Comparison of ENCODE assay signal across 16 mouse cellular contexts in the genomic region with DNA sequence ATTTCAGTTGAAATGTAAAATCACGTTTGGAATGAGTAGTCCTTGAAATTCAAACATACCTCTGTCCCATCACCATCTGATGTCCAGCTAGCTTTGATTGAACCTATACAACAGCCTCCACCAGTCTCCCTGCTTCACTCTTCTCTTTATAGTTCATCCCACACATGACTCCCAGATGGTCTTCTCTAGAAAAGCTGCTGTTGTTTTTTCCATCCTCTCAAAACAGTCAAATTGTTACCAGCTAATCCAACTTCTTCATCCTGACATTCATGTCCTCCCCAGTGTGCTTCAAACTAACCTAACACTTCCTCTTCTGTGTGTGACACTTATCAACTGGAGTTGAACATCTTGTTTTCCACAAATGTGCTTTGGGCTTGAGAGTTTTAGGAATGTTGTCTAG.
"Had no signal": no experiment of that assay in that cellular context is flagged by ENCODE, and none has a peak within 500 bp of the region (broad histone marks: within the 10 kb centered on the region; RNA-seq: fewer than 3 reads in every experiment).

No protein-coding gene starts in this region.

- DNase-seq: kidney, adult 18-20 months; kidney, adult 9 months; kidney, postnatal 14 days; kidney, postnatal 4 days; liver, embryonic 13.5 days; lung, adult 2 months; lung, postnatal 14 days; lung, postnatal 4 days; right cerebral cortex, postnatal 25 days; thymus, adult 2 months; thymus, postnatal 14 days; thymus, postnatal 4 days had no signal

- ATAC-seq: hindbrain, postnatal 0 days; inflammation-experienced regulatory T-cells, adult 6 months; intestine, embryonic 16.5 days; midbrain, embryonic 15.5 days had no signal
